Mouse (Mus musculus) central nervous system, embryonic 11.5 days (tissue): ENCODE results near the gene Gm6401. TPM values are rescaled to one million over a fixed set of nuclear protein-coding genes. Genes with fewer than 3 reads are reported as not detected.

Source experiments
- polyA plus RNA-seq: library from polyadenylated mRNA; depleted of rRNA; stranded (reverse); fragments of >200 nt; gene quantifications from 2 replicates; pipeline ENCODE4 v1.2.3, GENCODE M21; 2012; rRNA removed

Gene Gm6401
- polyA plus RNA-seq = not detected in 2 replicates

GRCm38 (mm10) chr14:41967827-41968226 is at the start of gene Gm6401:
Gm6401 (minus strand) TSS chr14:41967927.

GRCm38 (mm10) chr14:41983225-41983624 is 15.5 kb upstream of the Gm6401 start, which contains the start of gene Gm3543:
Gm3543 (minus strand) TSS chr14:41983325.

DNA sequence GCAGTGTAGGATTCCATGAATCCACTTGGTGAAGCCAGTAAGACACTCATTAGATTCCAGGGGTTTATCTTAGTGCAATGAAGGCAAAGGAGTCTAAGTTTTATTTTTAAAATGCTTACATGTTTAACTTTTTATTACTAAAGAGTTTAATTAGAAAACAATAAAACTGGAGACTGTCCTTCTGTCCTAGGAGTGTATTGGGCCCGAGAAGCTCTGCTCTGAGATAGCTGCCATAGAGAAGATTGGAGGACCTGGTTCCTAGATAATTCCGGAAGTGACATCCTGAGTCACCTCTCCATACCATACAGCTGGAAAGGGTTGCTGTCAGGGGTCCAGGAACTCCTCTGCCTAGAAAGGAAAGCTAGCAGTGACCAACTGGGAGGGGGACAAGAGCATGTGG is 24.0 kb downstream of the Gm6401 start, which contains the start of gene 1700024B05Rik:
1700024B05Rik (plus strand) TSS at position 301 of the 400 bp plus-strand sequence.

DNA sequence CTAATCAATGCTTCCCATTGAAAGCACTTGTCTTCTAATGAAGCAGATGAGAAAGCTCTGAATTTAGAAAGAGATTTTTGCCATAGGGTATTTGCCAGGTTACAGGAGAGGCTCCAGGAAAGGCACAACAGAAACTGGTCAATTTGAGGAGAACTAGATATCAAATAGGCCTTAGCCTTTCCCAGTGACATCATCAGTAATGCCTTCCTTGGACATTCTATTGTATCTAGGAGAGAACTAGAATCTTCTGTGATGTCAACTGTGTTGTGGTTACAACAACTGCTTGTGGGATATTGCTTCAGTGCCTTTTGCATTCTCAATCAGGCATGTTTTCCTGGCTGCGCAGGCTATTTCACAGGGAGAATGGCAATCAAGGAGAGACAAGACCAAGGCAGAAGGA is 43.1 kb downstream of the Gm6401 start, which contains the start of gene 1700049E17Rik1:
1700049E17Rik1 (plus strand) TSS at position 301 of the 400 bp plus-strand sequence.

Other genes starting within 250 kb of the Gm6401 start
- not detected in 2 replicates for gene Gm7929, start 217.3 kb downstream of the Gm6401 start, polyA plus RNA-seq
- not detected in 2 replicates for gene Gm47189, start 195.5 kb downstream of the Gm6401 start, polyA plus RNA-seq
- gene Gm7980, start 60.6 kb downstream of the Gm6401 start, polyA plus RNA-seq = not detected in 2 replicates
- gene 1700049E17Rik1, start 43.0 kb downstream of the Gm6401 start, polyA plus RNA-seq = not detected in 2 replicates
- gene 1700024B05Rik, start 23.9 kb downstream of the Gm6401 start, polyA plus RNA-seq = not detected in 2 replicates
- gene Gm3543, start 15.4 kb upstream of the Gm6401 start, polyA plus RNA-seq = not detected in 2 replicates
- gene Gm7951, start 149.4 kb upstream of the Gm6401 start, polyA plus RNA-seq = not detected in 2 replicates
- gene Gm17027, start 194.7 kb upstream of the Gm6401 start, polyA plus RNA-seq = not detected in 2 replicates
- not detected in 2 replicates for gene Gm3573, start 222.9 kb upstream of the Gm6401 start, polyA plus RNA-seq